Mouse (Mus musculus): ENCODE data around the gene Fam122a.

The Fam122a gene

DNA sequence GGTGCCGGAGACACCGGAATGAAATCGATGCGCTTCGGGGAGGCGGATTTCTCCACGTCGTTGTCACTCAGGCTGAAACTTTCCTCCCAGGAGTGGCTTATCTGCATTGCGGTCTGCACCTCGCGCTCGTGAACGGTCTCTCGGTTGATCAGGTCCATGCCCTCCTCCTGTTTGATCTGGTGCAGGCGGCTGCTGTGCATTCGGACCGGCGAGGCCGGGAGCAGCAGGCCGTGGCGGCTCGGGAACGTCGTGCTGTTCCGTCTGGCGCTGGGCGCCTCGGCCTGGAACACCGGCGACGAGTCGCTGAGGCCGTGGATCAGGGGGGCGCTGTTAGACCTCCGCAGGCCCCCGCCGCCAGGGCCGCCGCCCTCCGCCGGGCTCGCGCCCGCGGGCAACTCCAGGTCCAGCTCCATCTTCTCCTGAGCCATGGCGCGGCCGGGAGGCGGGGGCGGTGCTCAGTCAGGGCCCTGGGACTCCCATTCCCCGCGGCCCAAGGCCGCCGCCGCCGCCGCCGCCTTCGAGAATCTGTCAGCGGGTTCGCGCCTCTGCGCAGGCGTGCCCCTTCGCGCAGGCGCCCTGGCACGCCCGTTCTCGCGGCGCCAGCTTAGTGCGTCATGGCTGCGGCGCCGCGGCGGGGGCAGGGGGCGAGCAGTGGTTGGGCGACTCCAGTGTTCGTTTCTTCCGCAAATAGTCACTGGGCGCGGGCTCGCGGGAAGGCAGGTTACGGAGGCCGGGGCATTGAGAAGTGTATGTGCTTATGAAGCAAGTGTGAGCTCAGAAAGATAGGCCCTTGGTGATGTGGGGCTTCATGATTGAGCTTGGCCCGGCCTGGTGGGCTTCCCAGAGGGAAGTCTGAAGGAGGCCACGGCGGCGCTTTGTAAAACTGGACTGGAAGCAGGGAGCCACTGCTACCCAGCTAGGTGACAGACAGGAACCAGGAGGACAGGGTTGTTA is at the start of gene Fam122a:
Fam122a (minus strand) TSS at position 428 of the 954 bp plus-strand sequence.
- DNase-seq, result peak; percentile 95

DNA sequence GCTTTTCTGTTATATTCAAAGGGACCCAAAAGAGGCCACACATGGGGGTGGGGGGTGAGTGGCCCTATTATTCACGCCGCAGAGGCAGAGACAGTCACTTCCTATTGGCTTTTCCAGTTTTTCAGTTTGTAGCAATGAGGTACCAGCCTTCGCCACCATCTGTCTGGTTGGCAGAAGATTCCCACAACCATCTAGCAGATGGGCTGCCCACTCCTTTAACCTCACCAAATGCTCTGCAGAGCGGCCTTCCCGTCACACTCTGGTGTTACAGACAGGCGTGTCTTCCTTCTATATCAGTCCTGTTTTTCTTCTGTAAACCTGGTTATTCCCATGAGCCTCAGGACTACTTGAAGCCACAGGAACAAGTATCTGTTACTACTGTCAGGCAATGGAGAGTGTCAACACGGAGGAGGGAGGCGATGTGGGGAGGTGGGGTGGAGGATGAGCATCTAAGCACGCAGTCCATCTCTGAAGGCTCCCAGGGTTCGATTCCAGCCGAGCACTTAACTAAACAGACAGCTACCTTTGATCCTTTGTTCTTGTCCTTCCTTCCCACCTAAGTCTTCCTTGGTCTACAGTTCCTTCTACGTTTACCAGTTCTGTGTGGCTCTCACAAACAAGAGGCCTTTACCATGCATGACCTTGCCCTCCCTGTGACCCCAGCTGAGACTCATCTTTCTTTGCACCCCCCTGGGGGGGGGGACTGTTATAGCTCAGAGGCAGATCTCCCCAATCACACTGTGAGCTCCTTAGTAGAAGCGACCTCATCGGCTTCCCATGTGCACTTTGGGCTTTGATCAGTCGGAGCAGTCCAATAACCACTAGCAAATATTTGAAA is 46.5 kb upstream of the Fam122a start:
- DNase-seq, result no peak

DNA sequence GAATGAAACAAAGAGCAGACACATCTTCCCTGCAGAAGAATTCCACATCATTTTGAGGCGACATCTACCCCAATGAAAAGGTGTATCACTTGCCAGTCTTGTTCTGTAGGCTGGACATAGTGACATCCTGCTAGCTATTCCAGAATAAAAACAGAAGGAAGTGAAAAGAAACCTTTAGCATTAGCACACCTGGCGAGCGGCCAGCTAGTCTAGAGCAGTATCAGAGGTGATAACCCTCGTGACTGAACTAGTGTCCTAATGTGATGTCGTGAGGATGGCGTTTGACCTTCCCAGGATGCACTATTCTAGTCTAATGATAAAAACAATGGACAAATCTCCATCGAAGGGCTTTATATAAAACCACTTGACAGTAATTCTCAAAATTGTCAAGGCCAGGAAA is 44.8 kb upstream of the Fam122a start:
- no peak for DNase-seq

DNA sequence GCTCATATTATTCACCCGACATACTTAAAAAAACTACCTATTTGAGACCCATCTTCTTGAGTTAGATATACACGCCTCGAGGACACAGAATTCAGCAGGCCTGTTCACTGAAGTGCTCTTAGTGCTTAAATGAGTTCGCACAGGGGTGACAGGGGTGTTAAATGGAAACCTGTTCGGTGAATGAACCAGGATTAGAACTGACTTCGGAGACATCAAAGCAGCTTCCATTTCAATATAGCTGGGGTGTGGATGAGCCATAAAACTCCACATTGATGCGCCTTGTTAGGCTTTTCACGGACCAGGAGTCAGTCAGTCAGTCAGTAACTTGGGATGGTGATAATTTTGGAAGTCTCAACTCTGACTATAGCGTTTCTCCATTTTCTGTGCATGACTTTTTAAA is 44.0 kb upstream of the Fam122a start:
- no peak for DNase-seq

DNA sequence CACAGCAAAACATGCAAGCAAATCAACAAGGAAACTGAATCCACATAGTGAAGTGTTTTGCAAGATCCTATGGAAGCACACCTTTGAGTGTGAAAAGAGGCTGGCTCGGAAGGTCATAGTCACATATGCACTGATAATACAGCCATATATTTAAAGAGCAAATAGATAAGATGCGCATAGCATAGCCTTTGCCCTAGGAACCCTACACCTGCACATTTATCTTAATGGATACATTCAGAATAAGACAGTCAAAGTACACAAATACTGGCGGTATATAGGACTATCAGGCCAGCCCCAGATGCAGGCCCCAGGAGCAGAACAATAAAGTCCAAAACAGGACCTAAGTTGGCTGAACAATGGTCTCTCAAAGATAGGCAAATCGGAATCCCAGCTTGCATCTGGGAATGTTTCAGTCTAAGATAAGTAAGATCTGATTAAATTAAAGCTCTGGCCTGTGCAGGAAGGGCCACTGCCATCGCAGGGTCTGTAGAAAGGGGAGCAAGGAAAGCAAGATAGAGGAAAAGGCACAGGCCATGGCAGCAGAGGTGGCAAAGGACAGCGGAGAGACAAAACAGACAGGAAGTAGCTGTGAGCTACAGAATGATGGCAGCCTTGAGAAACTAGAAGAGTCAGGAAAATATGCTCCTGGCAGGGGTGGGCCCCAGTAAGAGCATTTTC is 42.7 kb upstream of the Fam122a start:
- DNase-seq, result no peak

DNA sequence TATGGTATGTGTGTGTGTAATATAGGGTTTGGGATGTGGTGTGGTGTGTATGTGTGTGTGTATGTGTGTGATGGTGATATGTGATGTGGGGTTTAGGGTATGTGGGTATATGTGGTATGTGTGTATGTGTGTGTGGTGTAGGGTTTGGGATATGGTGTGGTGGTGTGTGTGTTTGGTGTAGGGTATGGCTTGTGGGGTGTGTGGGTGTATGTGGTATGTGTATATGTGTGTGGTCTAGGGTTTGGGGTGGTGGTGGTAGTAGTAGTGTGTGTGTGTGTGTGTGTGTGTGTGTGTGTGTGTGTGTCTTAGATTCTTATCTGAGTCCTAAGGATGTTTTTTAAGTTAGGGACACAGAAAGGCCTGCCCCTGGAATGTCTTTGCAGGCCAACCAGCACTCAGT is 41.2 kb upstream of the Fam122a start:
- no peak for DNase-seq

DNA sequence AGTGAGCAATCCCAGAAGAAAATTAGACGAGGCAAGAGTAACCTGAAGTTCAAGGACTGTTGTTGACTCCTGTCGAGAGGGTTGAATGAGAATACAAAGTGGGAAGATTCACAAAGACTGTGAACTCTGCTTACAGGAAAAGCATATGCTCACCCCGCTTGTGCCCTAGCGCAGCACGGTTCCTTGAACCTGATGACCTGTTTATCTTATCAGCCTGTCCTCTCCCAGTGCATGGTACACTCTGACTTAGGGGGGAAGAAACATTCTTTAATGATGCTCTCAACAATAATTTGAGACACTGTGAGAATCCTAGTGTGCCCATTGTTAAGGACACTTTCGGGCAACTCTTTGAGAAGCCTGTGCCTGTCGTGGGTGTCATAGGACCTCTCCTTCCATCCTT is 39.9 kb upstream of the Fam122a start:
- DNase-seq, result no peak

DNA sequence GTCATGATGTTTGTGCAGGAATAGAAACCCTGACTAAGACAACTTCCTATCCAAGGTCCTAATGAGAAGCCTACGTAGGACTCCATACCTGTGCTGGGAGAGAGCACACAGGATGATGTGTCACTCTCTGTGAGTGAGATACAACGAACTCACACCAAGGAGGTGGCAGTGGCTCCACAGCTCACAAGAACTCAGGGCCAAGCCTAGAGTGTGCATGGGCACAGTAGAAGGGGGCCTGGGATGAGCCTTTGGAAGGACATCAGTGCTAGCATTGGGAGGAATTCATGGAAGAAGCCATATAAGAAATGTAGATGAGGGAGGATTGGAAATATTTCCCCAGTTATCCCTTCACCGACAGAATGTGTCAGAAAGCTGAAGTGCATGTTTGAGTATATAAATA is 38.8 kb upstream of the Fam122a start:
- DNase-seq, result no peak

DNA sequence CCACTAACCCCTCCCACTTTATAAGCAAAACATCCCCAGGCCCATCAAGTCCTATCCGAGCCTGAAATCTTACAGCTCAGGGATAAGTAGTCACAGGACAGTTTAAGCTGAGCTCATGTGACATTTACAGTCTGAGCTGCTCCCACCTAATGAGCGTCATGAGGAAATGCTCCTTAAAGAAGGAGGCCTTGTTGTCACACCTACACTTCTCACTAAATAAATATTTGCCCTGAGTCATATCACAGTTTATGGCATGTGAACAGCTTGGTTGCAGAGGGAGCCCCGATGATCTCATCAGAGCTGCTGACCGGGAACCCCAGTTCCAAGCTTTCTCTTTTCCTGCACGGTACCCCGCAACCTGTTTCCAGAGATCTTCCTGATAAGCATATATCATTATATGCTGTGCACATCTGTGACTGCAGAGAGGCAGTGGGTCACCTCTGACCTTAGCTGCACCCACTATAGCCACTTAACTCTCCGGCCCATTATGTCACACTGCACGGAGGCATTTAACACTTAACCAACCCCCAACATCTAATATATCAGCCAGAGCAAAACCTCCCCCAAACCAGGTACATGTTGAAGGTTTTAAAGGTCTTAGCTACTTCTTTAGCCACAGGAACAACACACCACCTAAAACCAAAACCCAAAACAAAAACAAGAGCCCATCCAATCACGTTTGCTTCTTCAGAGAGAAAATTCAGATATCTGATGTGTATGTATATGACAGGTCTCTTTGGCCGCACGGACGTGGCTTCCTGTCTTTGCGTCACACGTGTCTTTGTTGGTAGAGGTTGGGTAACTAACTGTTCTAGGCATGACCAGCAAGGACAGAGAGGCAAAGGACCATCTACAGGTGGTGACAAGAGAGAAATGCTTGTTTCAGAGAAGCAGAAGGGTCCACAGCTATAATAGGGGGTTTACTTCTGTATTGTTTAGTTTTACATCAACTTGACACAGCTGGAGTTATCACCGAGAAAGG is 37.8 kb upstream of the Fam122a start:
- DNase-seq, result no peak

DNA sequence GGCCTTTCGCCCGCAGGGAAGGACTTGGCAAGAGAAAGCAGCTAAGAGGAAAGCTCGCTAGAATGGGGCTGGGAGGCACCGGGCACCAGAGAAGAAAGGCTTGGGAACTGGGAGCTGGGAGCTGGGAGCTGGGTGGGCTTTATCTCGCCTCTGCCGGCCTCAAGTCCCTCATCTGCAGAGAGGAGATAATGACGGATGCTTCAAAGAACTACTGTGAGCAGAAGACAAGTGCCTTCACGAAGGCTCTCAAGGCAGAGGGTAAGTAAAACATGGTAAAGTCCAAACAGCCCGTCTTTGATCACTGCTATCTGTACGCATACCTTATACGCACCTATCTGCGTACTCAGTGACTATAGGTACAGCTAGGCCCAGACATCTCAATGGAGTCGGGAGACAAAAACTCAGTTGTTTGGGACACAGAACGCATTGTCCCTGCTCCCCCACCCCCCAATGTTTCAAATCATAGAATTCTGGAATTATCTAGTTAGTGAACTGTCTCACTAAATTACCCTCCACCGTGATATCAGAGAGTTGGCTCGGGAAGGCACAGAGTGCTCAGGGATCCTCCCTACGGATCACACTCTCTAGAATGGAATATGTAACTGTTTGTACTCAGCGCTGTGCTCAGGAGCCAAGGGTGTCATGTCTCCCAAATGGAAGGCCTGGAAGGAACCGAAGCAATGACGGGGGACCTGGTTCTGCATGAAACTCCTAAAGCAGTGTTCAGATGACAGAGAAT is 36.1 kb upstream of the Fam122a start:
- no peak for DNase-seq

DNA sequence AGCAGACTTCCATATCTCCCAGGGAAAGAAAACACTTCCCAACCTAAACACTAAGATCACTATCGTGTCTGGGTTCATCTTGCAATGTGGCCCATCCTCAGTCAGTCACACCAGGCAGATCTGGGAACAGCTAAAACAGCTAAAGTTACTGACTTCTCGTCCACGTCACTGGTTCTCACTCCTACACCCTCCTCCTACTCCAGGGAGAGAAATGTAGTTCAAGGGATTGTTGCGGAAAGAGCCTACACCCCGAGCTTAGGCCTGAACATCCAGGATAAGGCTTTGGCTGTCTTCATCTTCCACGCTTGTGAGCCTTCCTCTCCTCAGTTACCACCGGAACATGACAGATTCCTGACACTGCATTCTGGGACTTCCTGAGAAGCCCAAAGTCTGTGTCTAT is 34.8 kb upstream of the Fam122a start:
- no peak for DNase-seq

DNA sequence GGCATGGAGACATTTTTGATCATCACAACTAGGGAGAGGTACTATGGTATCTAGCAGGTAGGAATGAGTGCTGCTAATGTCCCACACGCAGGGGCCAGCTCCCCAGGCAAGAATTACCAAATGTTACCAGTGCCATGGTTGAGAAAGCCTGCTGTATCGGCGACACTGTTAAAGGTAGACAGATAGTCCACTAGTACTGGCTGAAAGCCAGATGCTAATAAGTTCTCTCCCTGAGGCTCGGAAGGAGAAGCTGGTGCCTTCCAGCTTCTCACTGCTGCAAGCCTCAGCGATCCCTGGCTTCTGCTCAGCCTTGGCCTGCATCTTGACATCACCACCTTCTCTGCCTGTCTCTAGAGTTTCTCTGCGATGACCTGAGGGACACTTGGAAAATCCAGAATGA is 32.2 kb upstream of the Fam122a start:
- no peak for DNase-seq

DNA sequence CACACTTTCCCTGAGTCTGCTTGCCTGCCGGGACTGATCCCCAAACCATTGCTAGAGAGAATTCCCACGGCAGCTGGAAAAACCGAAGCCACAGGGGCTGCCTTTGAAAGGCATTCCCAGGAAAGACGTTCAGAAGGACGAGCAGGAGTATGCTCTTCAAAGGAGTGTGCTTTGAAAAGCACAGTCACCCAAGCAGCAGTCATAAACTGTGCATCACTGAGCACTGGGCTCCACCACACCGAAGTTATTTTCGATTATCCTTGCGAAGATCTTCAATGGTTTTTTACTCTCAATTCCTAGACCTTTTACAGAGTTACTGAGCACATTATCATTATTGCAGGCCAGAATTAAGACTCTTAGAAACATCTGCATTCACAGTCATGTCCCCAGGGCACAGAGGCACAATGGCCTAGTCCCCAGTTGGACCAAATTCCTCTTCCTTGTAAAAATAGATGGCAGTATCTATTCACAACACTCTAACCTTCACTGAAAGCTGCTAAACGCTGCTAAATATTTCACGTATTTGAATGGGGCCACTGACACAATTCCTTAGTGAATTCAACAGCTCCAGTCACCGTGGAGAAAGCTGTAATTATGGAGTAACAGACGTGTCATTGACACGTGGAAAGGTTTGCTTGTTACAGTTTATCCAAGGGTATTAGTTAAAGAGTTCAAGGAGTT is 31.1 kb upstream of the Fam122a start:
- no peak for DNase-seq

DNA sequence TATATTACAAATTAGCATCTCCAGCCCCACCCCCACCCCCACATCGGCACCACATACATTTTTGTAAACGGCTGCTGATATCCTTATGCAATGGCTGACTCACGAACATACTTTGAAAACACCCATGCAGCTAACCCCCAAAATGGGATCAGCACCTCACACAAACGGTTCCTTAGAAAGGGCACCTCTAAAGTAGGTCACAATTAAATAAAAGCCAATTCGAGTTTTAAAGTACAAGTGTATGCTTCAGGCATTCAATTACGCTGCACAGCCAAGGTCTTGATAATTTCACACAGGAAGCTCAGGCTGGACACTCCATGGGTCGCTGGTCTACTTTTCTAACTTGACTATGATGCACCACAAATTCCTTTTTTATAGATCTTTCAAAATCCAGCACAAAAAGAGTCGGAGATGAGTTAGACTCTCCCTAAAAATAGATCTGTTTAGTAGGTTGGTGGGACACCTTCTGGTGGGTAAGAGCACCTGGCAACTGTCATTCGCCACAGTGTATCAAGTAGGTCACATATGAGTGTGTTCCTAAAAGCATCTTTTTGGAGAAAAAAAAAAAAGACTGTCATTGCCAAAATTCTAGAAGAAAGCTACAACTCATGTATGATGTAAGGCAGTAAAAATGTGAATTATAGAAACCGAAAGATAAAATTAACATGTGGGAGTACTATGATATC is 25.7 kb upstream of the Fam122a start:
- DNase-seq, result no peak

DNA sequence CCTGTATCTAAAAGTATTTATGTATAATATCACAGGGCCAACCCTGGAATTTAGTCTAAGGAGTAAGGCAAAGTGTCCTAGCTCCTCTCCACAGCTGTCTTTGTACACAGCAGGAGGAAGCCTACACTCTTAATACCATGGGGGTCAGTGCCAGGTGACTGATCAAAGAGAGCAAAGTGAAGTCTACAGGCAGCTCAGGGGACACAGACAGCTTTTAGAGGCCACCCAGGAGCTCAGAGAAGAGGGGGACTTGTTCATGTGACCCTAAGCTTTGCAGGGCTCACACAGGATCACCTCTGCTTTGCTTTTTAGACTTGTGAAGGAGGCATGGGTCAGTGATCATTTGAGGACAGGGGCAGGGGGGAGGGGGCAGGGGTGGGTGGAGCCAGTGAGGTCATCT is 24.4 kb upstream of the Fam122a start:
- no peak for DNase-seq

DNA sequence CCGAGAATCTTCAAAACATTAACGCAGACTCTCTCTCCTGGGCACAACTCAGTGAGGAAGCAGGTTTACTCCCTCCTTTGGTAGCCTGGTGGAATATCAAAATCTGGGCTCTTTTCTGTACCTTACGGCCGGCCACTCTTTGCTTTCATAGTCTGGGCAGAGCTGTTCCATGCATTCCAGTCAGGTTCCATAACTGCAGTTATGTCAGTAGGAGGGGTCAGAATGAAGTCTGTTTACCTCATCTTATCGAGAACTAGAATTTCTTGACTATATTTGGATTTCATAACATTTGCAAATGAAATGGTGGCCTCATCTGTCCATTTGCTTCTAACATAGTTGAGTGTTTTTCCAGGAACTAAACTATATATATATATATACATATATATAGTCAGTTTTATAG is 23.3 kb upstream of the Fam122a start:
- no peak for DNase-seq

DNA sequence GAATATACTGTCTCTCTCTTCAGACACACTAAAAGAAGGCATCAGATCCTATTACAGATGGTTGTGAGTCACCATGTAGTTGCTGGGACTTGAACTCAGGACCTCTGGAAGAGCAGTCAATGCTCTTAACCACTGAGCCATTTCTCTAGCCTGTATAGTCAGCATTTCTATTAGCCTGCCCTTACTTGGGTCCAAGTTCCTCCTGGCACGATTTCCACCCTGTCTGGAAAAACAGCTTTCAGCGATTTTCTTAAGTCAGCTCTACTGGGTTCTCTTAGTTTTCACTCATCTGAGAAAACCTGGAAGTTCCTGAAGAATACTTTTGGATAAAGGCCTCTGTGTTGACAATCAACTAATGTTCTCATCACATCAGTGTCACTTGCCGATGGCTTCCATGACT is 22.1 kb upstream of the Fam122a start:
- DNase-seq, result peak; percentile 43

DNA sequence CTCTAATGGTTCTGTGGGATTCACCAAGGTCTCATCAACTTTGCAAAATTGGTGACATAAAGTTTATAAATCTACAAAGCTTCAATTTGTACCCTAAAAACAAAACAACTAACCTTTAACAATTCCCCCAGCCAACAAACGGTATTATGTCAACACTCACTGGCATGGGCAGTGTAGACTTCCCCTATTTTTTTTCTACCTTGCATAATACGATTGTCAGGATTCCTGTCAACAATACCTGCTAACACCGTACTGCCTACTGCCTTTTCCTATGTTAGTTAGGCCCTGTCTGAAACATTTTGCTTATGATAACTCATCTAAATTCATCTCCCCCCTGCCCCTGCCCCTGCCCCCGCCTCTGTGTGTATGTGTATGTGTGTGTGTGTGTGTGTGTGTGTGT is 16.7 kb upstream of the Fam122a start:
- no peak for DNase-seq

DNA sequence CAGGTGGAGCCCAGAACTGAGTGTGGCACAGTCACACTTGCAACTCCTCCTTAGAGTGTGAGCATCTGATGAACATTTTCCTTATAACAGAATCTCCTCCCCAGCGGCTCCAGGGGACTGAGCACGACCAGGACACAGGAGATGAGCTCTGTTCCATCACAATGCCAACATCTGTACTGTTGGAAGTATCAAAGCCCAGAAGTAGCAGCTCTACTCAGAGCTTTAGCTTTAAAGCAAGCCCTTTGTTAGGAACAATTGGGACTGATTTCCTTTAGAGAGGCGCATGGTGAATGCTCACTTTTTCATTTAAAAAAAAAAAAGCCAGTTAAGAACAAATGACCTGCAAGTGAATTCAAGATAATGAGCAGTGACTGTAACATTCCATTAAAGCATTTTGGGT is 14.7 kb upstream of the Fam122a start:
- DNase-seq, result no peak

DNA sequence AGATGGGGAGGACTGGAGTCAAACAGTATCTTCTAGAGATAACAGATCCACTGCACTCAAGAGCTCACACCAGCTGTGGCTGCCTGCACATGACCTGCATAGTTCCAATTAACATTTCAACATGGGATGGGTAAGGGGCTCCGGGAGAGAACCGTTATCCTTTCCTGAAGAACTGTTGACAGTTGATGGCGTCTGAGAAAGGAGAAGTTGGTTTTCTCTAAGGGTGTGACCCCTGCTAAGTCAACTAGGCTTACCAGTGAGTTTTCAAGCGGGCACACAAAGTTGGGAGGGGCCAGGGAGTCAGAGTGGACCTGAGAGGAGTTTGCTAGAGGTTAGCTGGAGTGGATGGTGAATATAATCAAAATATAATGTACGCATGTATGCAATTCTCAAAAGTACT is 13.1 kb upstream of the Fam122a start:
- no peak for DNase-seq

All from kidney, postnatal 14 days (tissue).